Mouse (Mus musculus) heart, adult 8-10 months (tissue): Measurements from ENCODE around the gene Mrps18b. TPM values are rescaled to one million over a fixed set of nuclear protein-coding genes. Genes with fewer than 3 reads are reported as not detected.
"Not testable (repeated sequence)": the region's sequence is repeated elsewhere in the genome, so short reads cannot be mapped to it uniquely, and the experiment has no call there.

ENCODE experiments used
- DNase-seq: peaks from one replicate; pipeline ENCODE4 v3.0.0; 2022; ENCODE audit warnings: low spot score
- total RNA-seq, 4 experiments: library from RNA; stranded (reverse); gene quantifications; 2 replicates each; pipeline ENCODE4 v1.2.4; 2022

Mrps18b gene
- total RNA-seq: 10 to 100 TPM; 56.1 to 73.8 (median 57.0) TPM

GRCm38 (mm10) chr17:35916297-35917142 lies at the start of gene Mrps18b, which contains the start of gene Ppp1r10:
Mrps18b (minus strand) TSS chr17:35916389.
Ppp1r10 (plus strand) TSS chr17:35916434.
- DNase-seq: peak; percentile 99

- DNase-seq: no peak
Observed at GRCm38 (mm10) chr17:35963279-35963678, 47.1 kb upstream of the Mrps18b start.

GRCm38 (mm10) chr17:35958533-35959223 lies 42.5 kb upstream of the Mrps18b start:
- no peak for DNase-seq

- no peak for DNase-seq
Observed at GRCm38 (mm10) chr17:35954665-35955064, 38.5 kb upstream of the Mrps18b start.

DNA sequence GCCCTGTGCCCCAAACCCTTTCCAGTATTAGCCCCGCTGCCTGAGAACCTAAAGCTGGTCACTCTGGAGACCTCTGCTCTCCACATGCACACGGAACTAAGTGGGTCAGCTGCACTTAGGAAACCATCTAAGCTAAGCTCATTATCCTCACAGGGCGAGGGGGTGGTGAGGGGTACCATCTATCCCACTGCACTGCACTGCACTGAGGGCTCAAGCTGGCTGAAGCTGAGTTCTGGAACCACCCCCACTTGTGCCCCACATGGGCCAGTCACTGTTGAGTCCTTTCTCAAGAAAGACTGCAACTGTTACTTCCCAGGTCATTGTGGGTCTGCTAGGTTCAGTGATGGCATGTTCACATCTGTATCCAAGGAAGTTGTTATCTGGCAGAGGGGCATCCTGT lies 36.4 kb upstream of the Mrps18b start:
- DNase-seq: not testable (repeated sequence)

- DNase-seq: not testable (repeated sequence)
Observed at GRCm38 (mm10) chr17:35950946-35951345, 34.8 kb upstream of the Mrps18b start.

GRCm38 (mm10) chr17:35939941-35940340 lies 23.8 kb upstream of the Mrps18b start:
- DNase-seq: no peak

GRCm38 (mm10) chr17:35939108-35939507 lies 22.9 kb upstream of the Mrps18b start:
- no peak for DNase-seq

- no peak for DNase-seq
Observed at GRCm38 (mm10) chr17:35937700-35938348, 21.6 kb upstream of the Mrps18b start.

DNA sequence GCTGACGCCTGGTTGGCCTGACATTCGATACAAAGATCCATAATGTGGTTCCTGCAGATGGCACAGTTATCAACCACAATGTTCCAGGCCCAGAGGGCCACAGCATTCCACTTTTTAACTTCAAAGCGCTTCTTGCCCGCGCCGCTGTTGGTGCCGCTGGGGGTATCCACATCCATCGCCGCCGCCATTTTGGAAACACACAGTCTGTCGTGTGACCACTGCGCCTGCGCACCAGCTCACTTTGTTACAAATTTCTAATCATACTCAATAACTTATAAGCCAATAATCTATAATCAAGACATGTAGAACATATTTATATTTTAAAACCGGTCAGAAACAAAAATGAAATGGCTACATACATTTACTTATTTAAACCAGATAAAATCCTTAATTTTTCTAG lies 19.6 kb upstream of the Mrps18b start:
- not testable (repeated sequence) for DNase-seq

DNA sequence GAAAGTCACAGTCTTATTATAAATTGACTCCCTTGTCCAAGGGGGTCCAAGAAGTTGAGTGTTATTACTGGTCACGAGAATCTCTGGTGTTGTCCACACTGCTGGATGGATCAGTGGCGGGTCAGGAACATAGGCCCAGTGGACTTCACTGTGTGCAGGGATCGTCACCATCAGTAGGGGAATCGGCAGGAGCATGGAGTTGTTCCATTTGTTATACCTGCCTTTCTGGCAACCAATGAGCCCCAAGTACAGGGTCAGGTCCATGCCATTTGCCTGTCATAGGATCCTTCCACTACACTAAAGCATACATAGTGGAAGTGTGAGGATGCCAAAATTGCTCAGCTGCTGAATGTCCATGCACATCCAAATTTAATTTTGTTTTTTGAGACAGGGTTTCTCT lies 16.4 kb upstream of the Mrps18b start:
- no peak for DNase-seq

- DNase-seq: no peak
Observed at GRCm38 (mm10) chr17:35930627-35931026, 14.4 kb upstream of the Mrps18b start.

- no peak for DNase-seq
Observed at GRCm38 (mm10) chr17:35929534-35929933, 13.3 kb upstream of the Mrps18b start.

GRCm38 (mm10) chr17:35927471-35927870 lies 11.3 kb upstream of the Mrps18b start:
- no peak for DNase-seq

DNA sequence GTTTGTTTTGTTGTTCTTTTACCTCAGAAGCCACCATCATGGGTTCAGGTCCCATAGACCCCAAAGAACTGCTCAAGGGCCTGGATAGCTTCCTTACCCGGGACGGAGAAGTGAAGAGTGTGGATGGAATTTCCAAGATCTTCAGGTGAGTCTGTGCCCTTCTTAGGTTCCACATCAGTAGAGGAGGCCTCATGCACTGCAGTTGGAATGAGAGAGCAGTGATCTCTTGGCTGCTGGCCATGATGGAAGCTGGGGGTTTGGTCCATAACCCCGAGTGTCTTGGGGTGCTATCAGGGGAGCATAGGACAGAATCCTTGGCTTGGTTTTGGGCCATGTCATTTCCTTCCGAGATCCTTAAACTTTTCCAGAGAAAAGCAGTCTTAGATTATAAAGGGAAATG lies 7.1 kb upstream of the Mrps18b start:
- no peak for DNase-seq

GRCm38 (mm10) chr17:35922566-35922965 lies 6.4 kb upstream of the Mrps18b start:
- DNase-seq: no peak

DNA sequence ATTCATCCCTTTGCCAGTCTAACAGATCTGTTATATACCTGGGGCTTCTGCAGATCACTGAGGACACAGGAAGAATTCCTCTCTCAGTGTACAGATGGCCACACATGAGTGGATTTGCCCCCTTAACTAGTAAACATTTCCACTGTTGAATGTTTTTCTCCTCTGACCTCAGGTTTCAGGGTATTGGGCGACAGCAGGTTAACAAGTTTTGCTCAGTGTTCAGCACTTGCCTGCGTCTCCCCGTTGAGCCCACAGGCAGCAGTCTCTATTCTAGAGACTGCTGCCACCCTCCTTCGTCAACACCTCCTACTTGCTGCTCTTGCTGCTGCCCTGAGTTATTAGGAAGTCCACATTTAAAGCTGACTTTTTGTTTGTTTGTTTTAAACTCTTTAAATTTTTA lies 5.5 kb upstream of the Mrps18b start:
- DNase-seq: no peak

DNA sequence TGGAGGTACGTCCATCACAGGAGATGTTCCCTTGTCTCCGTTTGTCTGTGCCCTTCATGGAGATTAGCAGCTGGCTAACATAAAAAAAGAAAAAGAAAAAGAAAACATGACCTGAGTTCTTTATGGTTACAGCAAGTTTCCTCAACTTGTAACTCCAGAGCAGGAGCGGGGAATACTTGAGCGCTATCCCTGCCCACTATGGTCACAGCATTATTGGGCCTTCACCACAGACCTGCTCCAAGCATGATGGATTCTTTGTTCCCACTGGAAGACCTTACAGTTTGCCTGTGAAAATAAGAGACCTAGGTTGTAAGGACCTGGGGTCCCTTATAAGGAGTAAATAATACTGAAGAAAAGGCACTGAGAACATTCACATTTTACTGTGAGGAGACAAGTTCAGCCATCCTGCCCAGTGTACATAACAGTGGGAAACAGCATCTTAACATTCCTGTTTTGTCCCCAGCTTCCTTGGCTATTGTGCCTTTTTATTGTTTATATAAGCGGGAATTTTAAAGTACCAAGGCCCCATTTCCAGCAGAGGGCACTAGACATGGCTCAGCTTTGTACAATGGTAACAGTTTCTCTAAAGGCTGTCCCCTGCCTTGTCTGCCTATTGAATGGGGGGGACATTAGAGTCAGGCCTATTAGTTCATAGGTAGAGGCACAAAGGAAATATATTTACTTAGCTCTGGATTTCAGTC lies 4.8 kb upstream of the Mrps18b start:
- no peak for DNase-seq

DNA sequence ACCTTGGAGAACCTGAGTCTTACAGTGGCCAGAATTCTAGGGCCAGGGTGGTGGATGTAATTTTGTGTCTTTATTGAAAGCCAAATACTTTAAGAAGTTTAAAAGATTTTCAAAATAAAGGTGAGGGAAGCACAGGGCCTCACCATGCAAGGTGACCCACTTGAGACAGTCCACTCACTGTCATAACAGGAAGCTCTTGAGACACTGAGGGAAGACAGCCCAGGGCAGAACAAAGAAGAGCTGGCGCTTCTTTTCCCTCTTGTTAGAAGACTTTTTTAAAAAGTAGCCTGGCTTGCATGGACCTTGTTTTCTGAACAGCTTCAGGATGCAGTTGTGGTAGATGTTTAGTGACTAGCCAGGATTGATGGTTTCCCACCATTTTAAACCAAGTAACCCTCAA lies 4.2 kb upstream of the Mrps18b start:
- no peak for DNase-seq

GRCm38 (mm10) chr17:35919864-35920301 lies 3.7 kb upstream of the Mrps18b start:
- no peak for DNase-seq

DNA sequence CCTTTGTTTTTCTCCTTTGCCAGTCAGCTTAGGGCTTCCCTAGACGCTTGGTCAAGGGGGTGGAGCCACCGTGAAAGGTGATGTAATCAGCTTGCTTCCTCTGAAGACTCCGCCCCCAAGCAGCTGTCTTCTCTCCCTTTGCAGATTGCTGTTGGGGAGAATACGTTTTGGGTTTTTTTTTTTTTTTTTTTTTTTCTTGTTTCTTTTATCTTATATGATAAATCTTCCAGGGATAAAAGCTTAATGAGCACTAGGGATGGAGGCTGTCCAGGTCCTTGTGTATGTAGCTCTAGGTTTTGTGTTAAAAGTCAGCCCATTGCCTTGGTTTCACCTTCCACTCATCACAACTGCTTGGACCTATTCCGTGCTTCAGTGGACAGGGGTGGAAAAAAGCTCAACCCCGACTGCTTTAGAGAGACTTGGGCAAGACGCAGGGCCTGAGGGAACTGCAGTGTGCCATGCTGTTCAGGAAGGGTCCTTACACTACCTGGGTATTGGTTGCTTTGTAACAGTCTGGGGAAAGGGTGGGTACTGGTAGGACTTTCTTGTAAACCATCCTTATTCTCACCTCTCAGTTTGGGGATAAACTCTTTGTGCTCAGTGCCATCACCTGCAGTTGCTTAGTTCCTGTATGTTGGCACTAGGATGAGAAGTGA lies 3.0 kb upstream of the Mrps18b start:
- DNase-seq: peak; percentile 97
